Mouse (Mus musculus): ENCODE data around the gene Amdhd2. TPM values are rescaled to one million over a fixed set of nuclear protein-coding genes. Genes with fewer than 3 reads are reported as not detected.

Gene Amdhd2
- total RNA-seq, 4 experiments from 2014 or later = 35.7 to 55.8 (median 40.5) TPM

DNA sequence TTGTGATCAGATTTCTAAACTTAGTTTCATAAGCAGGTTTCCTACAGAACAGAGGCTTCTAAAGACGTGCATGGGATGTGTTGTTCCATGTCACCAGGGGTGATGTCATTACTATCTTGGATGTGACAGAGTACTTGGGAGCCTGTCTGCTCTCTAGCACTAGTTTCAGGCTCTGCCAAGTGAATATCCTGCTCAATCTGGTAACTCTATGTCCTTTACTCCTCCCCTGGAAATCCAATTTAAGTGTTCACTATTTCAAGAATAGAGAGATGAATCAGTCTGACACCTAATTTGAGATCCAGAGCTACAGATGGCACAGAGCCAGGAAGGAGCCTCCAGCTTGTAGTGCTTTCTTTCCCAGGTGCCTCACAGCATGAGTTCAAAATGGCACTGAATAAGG lies 54.7 kb downstream of the Amdhd2 start:
- peak in 1 of 2 experiments; percentile 26 for DNase-seq (ENCODE audit: low spot score in 2 of 2)

Other genes starting within 250 kb of the Amdhd2 start
- gene Dcpp3, start 246.3 kb downstream of the Amdhd2 start, total RNA-seq (2022) = not detected
- not detected for gene Sbp, start 222.1 kb downstream of the Amdhd2 start, total RNA-seq (2022)
- not detected for gene Sbpl, start 208.5 kb downstream of the Amdhd2 start, total RNA-seq (2022)
- gene Prss30, start 183.2 kb downstream of the Amdhd2 start, total RNA-seq (2022) = under 1 TPM in 1 of 4 experiments, not detected in 3; 0.45 TPM
- gene Prss22, start 165.7 kb downstream of the Amdhd2 start, total RNA-seq (2022) = under 1 TPM in 1 of 4 experiments, not detected in 3; 0.33 TPM
- gene Prss27, start 125.6 kb downstream of the Amdhd2 start, total RNA-seq (2022) = not detected
- gene Kctd5, start 90.3 kb downstream of the Amdhd2 start, total RNA-seq (2022) = 10 to 100 TPM; 24.5 to 28.2 (median 24.8) TPM
- 100 to 1,000 TPM in 3 of 4 experiments, 10 to 100 TPM in 1; 95.3 to 124 (median 108) TPM for gene Pdpk1, start 12.8 kb downstream of the Amdhd2 start, total RNA-seq (2022)
- 1,000 to 10,000 TPM in 3 of 4 experiments, 100 to 1,000 TPM in 1; 996 to 1,139 (median 1,074) TPM for gene Atp6v0c, start 5.9 kb upstream of the Amdhd2 start, total RNA-seq (2022)
- 10 to 100 TPM; 60.0 to 71.5 (median 64.0) TPM for gene Tbc1d24, start 41.8 kb upstream of the Amdhd2 start, total RNA-seq (2022)
- gene Ntn3, start 45.8 kb upstream of the Amdhd2 start, total RNA-seq (2022) = 10 to 100 TPM in 1 of 4 experiments, 1 to 10 TPM in 3; 8.6 to 10.1 (median 9.3) TPM
- gene Tedc2, start 57.1 kb upstream of the Amdhd2 start, total RNA-seq (2022) = 10 to 100 TPM in 2 of 4 experiments, 1 to 10 TPM in 2; 8.7 to 11.4 (median 10.0) TPM
- gene Ccnf, start 87.7 kb upstream of the Amdhd2 start, total RNA-seq (2022) = 1 to 10 TPM; 5.1 to 8.0 (median 7.5) TPM
- 1 to 10 TPM in 1 of 4 experiments, under 1 TPM in 3; 0.49 to 1.1 (median 0.75) TPM for gene Abca17, start 187.3 kb upstream of the Amdhd2 start, total RNA-seq (2022)
- gene Abca3, start 188.2 kb upstream of the Amdhd2 start, total RNA-seq (2022) = 10 to 100 TPM; 63.7 to 69.3 (median 67.1) TPM

All from layer of hippocampus, adult 8-10 months (tissue).